Mouse (Mus musculus) myocyte (in vitro differentiated cells): ENCODE measurements around the gene Pianp.
"Not testable (repeated sequence)": the region's sequence is repeated elsewhere in the genome, so short reads cannot be mapped to it uniquely, and the experiment has no call there.

ENCODE experiments used
- POLR2A ChIP-seq: IDR thresholded peaks from one replicate; pipeline ENCODE4 v1.6.1; 2011; ENCODE audit warnings: low read depth, mild to moderate bottlenecking, control low read depth, moderate library complexity; ENCODE audit not compliant: insufficient read length
- USF1 ChIP-seq: IDR thresholded peaks from one replicate; pipeline ENCODE4 v1.6.1; 2011; ENCODE audit warnings: low read depth, mild to moderate bottlenecking, control low read depth, moderate library complexity

DNA sequence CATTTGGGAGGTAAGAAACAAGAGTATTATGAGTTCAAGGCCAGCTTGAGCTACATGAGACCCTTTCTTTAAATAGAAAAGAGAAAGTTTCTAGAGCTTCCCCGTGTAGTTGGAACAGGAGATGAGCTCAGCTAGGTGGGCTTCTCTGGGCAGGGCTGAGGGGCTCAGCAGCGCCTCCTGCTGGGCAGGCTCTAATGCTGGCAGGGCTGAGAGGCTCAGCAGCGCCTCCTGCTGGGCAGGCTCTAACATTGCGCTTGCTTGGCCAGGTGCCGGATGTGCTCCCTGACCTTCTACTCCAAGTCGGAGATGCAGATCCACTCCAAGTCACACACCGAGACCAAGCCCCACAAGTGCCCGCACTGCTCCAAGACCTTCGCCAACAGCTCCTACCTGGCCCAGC is 34.0 kb downstream of the Pianp start:
- not testable (repeated sequence) for TF ChIP-seq POLR2A, USF1
